Mouse (Mus musculus): Measurements from ENCODE around the gene St14.

GRCm38 (mm10) chr9:31089541-31089940, 42.1 kb downstream of the St14 start:
- no peak for TF ChIP-seq CTCF (IDR thresholded peaks at IDR 0.05)
- TF ChIP-seq EP300 (IDR thresholded peaks at IDR 0.05), result no peak
